Mouse (Mus musculus) olfactory bulb, adult 2 months (tissue): ENCODE results near the gene Dpf1.

Experiments
- CTCF ChIP-seq: fragments of 200-500 bp; IDR thresholded peaks from 2 replicates; pipeline ENCODE4 v1.5.1; 2012; ENCODE audit warnings: low read depth, mild to moderate bottlenecking, low read length, moderate library complexity; ENCODE audit not compliant: insufficient read depth
- POLR2A ChIP-seq: fragments of 200-500 bp; IDR thresholded peaks from 2 replicates; pipeline ENCODE4 v1.6.1; 2012; ENCODE audit warnings: mild to moderate bottlenecking, low read depth, low read length, moderate library complexity; ENCODE audit not compliant: insufficient read depth

DNA sequence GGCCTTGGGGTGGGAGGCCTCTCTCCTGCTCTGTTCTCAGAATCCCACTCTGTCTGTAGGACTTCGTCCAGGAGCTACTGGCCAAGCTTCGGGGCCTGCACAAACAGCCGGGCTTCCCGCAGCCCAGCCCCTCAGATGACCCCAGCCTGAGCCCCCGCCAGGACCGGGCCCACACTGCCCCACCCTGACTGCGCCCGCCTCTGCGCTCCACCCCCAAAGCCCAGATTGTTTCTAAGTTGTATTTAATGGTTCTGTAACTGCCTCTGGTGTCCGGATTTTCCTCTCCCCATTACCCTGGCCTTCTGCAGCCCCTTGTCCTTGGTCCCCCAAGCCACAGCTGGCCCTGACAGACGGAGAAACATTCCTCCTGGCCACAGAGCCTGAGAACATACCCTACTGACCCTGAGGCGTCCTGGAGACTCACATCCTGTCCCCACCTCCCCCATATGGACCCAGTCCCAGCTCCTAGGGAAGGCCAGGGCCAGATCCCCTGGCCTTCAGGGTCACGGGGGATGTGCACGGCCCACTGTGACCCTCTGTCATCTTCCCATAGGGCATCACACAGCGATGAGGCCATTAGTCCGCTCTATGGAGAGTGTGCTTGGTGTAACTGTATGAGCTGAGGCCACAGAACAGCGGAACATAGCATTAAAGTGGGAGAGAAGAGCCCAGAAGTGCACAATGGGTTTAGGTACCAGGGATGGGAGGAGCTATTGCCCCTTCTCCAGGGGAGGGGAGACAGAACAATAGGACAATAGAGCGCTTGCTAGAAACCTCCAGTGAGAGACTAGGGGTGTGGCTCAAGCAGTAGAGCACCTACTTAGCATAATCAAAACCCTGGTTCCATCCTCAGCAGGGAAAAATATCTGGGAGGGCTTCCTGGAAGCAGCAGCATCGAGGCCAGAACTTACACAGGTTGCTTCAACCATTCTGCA, 10.4 kb upstream of the Dpf1 start:
- TF ChIP-seq CTCF (no peak), POLR2A (no peak)
